Mouse (Mus musculus): Measurements from ENCODE around the gene Ppox.

- TF ChIP-seq CTCF (IDR thresholded peaks at IDR 0.05; ENCODE audit: low read depth) (peak; percentile 52), EP300 (IDR thresholded peaks at IDR 0.05; ENCODE audit: low read depth) (no peak)
These were observed 24.7 kb downstream of the Ppox start for GRCm38 (mm10) chr1:171256095-171256818.
